Mouse (Mus musculus) liver, adult 2 months (tissue): ENCODE measurements around the gene Map2k4.

Experiments
- CTCF ChIP-seq: fragments of 200-500 bp; IDR thresholded peaks from 2 replicates; pipeline ENCODE4 v1.5.1; 2011; ENCODE audit warnings: low read depth, low read length, control low read depth
- POLR2A ChIP-seq: fragments of 200-500 bp; IDR thresholded peaks from 2 replicates; pipeline ENCODE4 v1.6.1; 2011; ENCODE audit warnings: low read length, control low read depth; ENCODE audit not compliant: insufficient read depth; ENCODE audit errors: extremely low read depth

GRCm38 (mm10) chr11:65806909-65807504, 18.9 kb upstream of the Map2k4 start, which contains the start of gene Zkscan6:
- TF ChIP-seq CTCF, result no peak
- peak; percentile 45; the same call in 1 of the 2 replicates for TF ChIP-seq POLR2A
